Mouse (Mus musculus): ENCODE results near the gene Nfe2l3.

GRCm38 (mm10) chr6:51481548-51481947 lies 49.1 kb downstream of the Nfe2l3 start:
- TF ChIP-seq MAFK (IDR thresholded peaks at IDR 0.05; ENCODE audit: insufficient read depth, low read depth, low read length) (no peak), ZC3H11A (IDR thresholded peaks at IDR 0.05; ENCODE audit: borderline replicate concordance, low read depth, low read length) (no peak), HCFC1 (IDR thresholded peaks at IDR 0.05; ENCODE audit: borderline replicate concordance, insufficient read depth, low read length) (no peak), CHD2 (IDR thresholded peaks at IDR 0.05; ENCODE audit: low read depth, low read length) (no peak), ZNF384 (IDR thresholded peaks at IDR 0.05; ENCODE audit: low read depth, low read length) (no peak)

Measured in ES-E14 (cell line).